Mouse (Mus musculus) left cerebral cortex, postnatal 25 days (tissue): ENCODE results near the gene Per2. TPM values are rescaled to one million over a fixed set of nuclear protein-coding genes. Genes with fewer than 3 reads are reported as not detected.
"Not testable (repeated sequence)": the region's sequence is repeated elsewhere in the genome, so short reads cannot be mapped to it uniquely, and the experiment has no call there.

ENCODE experiments used
- DNase-seq, 2 experiments: peaks; one replicate each; pipeline ENCODE4 v3.0.0; 2022; ENCODE audit warnings: low spot score in 2 of 2, mixed read lengths in 1 of 2
- intact Hi-C: fragments of 180-260 bp; cut with DNase I; formaldehyde crosslinking; loops from one replicate; pipeline ENCODE4 v1.15.1; 2025
- total RNA-seq, 2 experiments: library from RNA; stranded (reverse); gene quantifications; 2 replicates each; pipeline ENCODE4 v1.2.3; 2021

Gene Per2
- 10 to 100 TPM; 25.3 to 30.0 TPM for total RNA-seq

GRCm38 (mm10) chr1:91459059-91459809, at the start of gene Per2:
Gene Per2, minus strand, starts transcription at chr1:91459324.
- intact Hi-C loops: no loop called here
- peak; percentile 100 for DNase-seq

DNA sequence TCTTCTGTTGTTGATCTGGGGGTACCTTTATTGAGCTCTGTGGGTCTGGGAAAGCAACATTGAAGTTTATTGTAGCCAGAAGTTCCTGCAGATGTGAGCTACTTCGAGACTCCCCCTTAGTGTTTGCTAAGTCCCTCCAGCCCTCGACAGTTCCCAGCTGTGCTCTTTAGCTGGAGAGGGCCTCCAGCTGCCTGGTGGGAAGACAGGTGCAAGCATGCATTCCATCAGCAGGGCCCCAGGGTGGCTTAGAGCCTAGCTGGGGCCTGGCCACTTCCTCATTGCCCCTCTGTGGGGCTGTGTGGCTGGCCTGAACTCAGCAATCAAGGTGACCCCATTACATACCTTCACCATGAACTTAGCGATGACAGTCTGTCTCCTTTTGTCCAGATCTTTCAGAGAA, 45.5 kb upstream of the Per2 start:
- DNase-seq: no peak
- intact Hi-C loops: no loop called here

GRCm38 (mm10) chr1:91498579-91498978, 39.5 kb upstream of the Per2 start:
- intact Hi-C loops: no loop called here
- DNase-seq: no peak

GRCm38 (mm10) chr1:91495321-91495720, 36.2 kb upstream of the Per2 start:
- intact Hi-C loops: no loop called here
- no peak for DNase-seq

DNA sequence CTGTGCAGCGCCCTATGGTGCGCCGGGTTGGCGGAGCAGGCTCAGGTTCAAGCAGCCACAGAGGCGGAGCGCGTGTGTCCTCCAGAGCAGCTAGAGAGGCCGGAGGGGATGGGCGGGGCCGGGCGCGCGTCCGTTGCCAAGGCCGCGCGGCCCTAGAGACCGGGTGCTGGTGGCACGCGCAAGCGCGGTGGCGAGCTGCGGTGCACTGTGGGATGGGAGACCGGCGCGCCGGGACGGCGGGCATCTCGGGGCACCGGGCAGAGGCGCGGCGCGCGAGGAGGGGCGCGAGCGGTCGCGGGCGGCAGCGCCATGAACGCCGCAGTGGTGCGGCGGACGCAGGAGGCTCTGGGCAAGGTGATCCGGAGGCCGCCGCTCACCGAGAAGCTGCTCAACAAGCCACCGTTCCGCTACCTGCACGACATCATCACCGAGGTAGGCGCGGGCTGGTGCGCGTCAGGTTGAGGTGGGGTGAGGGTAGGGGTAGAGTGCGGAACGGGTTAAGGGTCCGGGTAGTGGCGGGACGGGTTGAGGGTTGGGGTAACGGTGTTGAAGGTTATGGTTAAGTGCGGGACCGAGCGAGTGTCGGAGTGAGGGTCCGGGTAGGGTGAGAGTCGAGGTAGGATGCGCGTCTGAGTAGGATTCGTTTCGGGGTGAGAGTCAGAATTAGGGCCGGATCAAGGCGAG, 35.5 kb upstream of the Per2 start, which contains the start of gene Traf3ip1:
Gene Traf3ip1 (plus strand): TSS at position 191 of the 684 bp plus-strand sequence.
- intact Hi-C loops: no loop called here
- DNase-seq: peak; percentile 93

DNA sequence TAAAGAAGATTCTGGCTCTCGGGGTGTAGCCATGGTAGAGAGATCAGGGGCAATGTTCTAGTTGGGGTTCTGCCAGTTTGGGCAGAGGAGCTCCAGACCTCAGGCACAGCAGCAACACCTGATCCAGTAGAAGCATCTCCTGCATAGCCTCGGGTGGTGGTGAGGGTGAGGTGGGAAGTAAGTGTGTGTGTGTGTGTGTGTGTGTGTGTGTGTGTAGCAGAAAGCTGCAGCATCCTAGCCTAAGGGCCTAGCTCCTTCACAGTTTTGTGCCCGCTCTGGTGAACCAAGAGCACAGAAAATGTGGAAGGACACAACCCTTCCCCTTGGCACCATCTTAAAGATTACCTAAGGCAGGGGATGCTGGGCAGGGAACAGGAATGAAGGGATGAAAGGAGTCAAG, 34.8 kb upstream of the Per2 start:
- DNase-seq: peak in 1 of 2 experiments; percentile 6
- intact Hi-C loops: no loop called here

GRCm38 (mm10) chr1:91492740-91493139, 33.6 kb upstream of the Per2 start:
- intact Hi-C loops: no loop called here

GRCm38 (mm10) chr1:91490322-91490721, 31.2 kb upstream of the Per2 start:
- intact Hi-C loops: no loop called here
- DNase-seq: no peak

More at GRCm38 (mm10) chr1:91492740-91493139, 33.6 kb upstream of the Per2 start:
- no peak for DNase-seq

GRCm38 (mm10) chr1:91486165-91486564, 27.0 kb upstream of the Per2 start:
- DNase-seq: no peak
- intact Hi-C loops: no loop called here

- intact Hi-C loops: no loop called here
- DNase-seq: no peak
Observed at GRCm38 (mm10) chr1:91485422-91485821, 26.3 kb upstream of the Per2 start.

GRCm38 (mm10) chr1:91484011-91484346, 24.9 kb upstream of the Per2 start:
- no peak for DNase-seq
- intact Hi-C loops: loop anchor here (5.0 kb wide), 1 partner anchor 557 kb away; no protein-coding TSS in a partner anchor

GRCm38 (mm10) chr1:91483304-91484010, 24.3 kb upstream of the Per2 start:
- peak; percentile 61 to 80 for DNase-seq
- intact Hi-C loops: loop anchor here (1.0 to 5.0 kb wide), 2 partner anchors 55 to 556 kb away; no protein-coding TSS in a partner anchor

GRCm38 (mm10) chr1:91482616-91483211, 23.6 kb upstream of the Per2 start:
- no peak for DNase-seq
- intact Hi-C loops: loop anchor here (1.0 to 5.0 kb wide), 2 partner anchors 54 to 555 kb away; no protein-coding TSS in a partner anchor

DNA sequence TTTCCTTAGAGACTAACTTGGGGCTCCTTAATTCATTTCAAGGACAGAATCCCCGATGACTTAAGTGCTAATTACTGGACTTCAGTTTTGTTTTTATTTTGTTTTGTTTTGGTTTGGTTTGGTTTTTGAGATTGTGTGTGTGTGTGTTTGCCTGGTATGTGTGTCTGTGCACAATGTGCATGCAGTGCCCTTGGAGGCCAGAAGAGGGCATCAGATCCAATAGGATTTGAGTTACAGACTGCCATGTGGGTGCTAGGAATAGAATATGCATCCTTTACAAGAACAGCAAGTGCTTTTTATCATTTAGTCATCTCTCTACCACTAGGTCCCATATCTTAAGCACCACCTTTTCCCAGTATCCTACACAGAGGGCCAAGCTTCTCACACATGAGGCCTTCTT, 19.8 kb upstream of the Per2 start:
- intact Hi-C loops: no loop called here
- no peak for DNase-seq

- DNase-seq, intact Hi-C loops: not testable (repeated sequence)
Observed at GRCm38 (mm10) chr1:91478145-91478544, 19.0 kb upstream of the Per2 start.

- DNase-seq: no peak
- intact Hi-C loops: no loop called here
Observed at GRCm38 (mm10) chr1:91469888-91470419, 10.8 kb upstream of the Per2 start.

DNA sequence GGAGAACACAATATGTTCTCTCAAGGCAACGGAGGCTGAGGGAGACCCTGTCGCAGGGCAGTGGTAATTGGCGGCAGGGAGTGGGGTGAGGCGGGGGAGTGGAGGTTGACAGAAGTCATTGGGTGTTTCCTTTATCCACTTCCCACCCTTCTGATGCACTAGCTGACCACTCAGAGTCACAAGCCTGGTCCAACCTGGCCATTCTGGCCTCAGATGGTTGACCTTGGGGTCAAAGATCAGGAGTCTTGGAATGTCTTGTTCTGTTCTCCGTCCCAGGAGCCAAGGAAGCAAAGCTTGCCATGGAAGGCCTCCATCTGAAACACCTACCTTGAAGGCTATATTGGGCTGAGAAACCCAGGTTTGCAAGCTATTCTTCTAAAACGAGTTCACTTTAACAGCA, 7.1 kb upstream of the Per2 start:
- intact Hi-C loops: no loop called here
- no peak for DNase-seq

- intact Hi-C loops: no loop called here
- DNase-seq: no peak
Observed at GRCm38 (mm10) chr1:91465244-91465643, 6.1 kb upstream of the Per2 start.

DNA sequence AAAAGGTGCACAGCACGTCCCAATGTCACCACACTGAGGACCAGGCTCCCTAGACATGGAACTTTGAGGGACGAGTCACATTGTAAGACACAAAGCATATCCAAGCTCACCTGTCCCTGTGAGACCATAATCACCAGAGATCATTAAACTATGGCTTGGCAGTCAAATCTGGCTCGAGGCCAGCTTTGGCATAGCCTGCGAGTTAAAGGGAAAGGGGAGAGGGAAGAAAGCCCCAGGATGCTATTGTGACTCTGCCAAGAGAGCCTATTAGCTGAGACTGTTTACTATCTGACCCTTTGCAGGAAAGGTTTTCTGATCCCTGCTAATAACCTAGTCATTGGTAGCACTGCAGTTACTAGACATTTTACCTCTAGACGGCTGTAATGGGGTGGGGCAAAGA, 5.3 kb upstream of the Per2 start:
- no peak for DNase-seq
- intact Hi-C loops: no loop called here
